Mouse (Mus musculus): ENCODE data around the gene Fam19a2.
A peak's percentile ranks its signal among the peaks of the same experiment; 100 is the strongest.

Gene Fam19a2

DNA sequence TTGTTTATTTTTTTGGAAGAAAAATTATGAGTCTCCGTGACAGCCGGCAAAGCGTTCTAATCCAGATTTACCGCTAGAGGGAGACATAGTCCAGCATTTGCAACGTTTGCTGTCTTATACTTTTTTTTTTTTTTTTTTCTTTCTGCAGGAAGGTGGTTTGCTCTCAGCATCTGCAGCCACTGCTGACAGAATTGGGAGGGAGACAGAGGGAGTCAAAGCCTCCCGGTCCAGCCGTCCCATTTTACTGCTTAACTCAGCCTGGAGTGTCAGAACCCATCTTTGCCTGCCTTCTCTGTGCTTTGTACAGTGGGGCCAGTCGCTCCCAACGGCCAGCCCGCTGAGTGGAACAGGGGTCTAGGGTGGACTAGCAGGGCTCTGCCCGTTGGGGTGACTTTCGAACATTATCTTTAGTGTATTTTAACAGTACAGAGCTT, at the start of gene Fam19a2:
TSS of gene Fam19a2 (plus strand) at position 121 of the 434 bp plus-strand sequence.
- peak in 1 of 2 experiments; percentile 64 for DNase-seq (ENCODE audit: low spot score in 2 of 2)

DNA sequence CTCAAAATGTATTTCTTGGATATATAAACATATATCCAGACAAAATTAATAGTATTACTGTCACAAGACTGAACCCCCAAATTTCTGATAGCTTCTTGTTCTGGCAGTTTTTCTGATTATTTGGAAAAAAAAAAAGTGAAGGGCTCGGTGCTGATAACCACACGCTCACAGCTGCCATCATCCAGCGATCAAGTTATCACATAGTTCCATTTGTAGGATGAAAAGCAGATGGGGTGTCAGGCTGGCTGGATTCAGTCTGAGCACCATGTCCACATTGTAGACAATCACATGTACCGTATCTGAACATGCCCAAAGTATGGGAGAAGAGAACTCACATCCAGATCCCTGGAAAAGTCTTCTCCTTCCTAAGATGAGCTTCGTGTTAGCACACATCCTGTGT, 41.0 kb upstream of the Fam19a2 start:
- no peak for DNase-seq (ENCODE audit: low spot score in 2 of 2)

DNA sequence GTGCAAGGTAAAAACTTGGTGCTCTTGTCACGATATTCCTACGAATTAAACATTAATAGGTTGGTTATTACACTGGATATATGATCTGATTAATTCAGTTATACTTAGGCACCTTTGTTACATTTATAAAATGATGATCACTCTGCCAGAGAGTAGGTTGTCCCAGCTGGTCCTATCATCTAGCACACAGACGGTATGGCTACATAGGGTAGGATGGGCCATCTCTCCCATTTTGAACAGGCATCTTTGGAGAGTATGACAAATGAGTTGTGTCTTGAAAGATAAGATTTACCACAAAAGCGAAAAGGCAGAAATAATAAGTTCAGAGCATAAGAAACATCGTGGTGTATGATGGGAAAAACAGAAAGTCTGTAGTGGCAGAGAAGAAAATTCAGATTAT, 34.4 kb upstream of the Fam19a2 start:
- DNase-seq (ENCODE audit: low spot score in 2 of 2): no peak

- no peak for DNase-seq (ENCODE audit: low spot score in 2 of 2)
Measured at GRCm38 (mm10) chr10:123248063-123248462, 15.7 kb upstream of the Fam19a2 start.

- DNase-seq (ENCODE audit: low spot score in 2 of 2): no peak
Measured at GRCm38 (mm10) chr10:123251904-123252303, 11.9 kb upstream of the Fam19a2 start.

DNA sequence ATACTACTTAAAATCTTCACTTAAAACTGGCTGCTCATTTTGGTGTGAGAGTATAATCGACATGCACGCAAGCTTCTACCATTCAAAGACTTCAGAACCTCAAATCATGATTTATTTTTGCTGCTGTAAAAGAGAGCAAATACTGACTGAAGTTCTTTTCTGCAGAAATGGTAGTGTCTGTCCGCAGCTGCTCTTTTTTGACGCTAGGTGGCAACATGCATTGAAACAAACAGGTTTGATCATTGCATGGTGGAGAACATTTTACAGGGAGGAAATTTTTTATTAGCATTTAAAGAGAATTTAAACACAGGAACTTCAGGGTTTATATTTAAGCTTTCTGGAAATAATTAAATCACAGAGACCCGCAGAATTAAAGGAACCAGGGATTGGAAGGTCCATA, 9.5 kb upstream of the Fam19a2 start:
- DNase-seq (ENCODE audit: low spot score in 2 of 2): no peak

DNA sequence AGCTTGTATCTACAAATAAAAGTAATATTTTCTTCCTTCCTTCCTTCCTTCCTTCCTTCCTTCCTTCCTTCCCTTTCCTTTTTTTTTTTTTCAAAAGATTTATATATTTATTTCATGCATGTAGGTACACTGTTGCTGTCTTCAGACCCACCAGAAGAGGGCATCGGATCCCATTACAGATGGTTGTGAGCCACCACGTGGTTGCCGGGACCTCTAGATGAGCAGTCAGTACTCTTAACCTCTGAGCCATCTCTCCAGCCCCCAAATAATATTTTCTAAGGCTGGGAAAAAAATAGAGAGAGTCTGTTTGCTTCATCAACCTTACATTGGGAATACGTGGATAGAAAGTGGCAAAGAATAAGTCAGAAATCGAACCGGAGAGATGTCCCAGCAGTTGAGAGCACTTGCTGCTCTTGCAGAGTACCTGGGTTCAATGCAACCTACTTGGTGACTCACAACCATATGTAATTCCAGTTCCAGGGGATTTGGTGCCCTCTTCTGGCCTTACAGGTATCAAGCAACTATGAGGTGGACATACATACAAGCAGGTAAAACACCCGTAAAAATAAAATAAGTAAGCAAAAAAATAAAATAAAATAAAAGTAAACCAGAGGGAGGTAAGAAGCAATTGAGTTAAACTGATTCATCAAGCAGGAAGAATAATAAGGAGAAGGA, 8.0 kb upstream of the Fam19a2 start:
- no peak for DNase-seq (ENCODE audit: low spot score in 2 of 2)

GRCm38 (mm10) chr10:123264461-123265191, 830 bp downstream of the Fam19a2 start:
- no peak for DNase-seq (ENCODE audit: low spot score in 2 of 2)

DNA sequence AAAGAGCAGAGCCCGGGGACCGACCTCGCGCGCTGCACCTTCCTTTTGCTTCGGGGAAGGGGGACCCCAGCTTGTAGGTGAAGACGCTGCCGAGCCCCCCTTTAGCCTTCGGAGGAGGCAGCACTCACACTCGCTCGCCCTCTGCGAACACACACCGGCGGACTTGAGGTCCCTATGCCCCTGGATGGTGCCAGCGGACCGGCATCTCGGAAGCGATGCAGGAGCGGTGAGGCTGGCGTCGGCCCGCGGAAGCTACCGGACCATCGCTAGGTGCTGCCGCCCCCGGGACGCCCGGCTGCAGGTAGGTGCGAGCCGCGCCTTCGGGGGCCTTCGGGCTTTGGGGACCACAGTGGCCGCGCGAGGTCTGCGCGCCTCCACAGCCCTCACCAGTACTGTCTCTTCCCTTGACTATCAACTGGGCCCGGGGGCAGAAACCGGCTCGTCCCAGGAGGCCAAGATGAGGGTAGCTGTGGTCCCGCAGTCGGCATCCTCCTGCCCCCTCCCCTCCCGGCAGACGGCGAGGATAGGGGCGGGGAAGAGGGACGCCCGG, 1.5 kb downstream of the Fam19a2 start:
- no peak for DNase-seq (ENCODE audit: low spot score in 2 of 2)

GRCm38 (mm10) chr10:123268568-123268967, 4.8 kb downstream of the Fam19a2 start:
- no peak for DNase-seq (ENCODE audit: low spot score in 2 of 2)

GRCm38 (mm10) chr10:123274554-123274953, 10.8 kb downstream of the Fam19a2 start:
- no peak for DNase-seq (ENCODE audit: low spot score in 2 of 2)

- no peak for DNase-seq (ENCODE audit: low spot score in 2 of 2)
Measured at GRCm38 (mm10) chr10:123307300-123307699, 43.5 kb downstream of the Fam19a2 start.

DNA sequence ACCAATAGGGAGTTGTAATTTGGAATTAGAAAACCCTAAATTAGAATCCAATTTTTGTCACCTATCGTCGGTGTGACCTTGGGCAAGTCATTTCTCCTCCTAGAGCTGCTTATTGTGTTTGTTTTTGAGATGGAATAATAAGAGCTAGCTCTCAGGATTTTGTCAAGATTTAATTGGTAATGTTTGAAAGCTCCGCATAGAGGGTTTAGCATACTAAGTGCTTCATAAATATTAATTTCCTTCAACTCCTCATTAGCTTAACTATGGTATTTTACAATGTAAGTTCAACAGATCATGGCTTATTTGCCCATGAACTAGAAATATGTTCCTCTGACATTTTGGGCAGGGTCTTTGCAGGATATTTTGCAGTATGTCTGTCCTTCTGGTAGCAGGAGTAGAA, 62.5 kb downstream of the Fam19a2 start:
- DNase-seq (ENCODE audit: low spot score in 2 of 2): no peak

GRCm38 (mm10) chr10:123341280-123341679, 77.5 kb downstream of the Fam19a2 start:
- DNase-seq (ENCODE audit: low spot score in 2 of 2): no peak

DNA sequence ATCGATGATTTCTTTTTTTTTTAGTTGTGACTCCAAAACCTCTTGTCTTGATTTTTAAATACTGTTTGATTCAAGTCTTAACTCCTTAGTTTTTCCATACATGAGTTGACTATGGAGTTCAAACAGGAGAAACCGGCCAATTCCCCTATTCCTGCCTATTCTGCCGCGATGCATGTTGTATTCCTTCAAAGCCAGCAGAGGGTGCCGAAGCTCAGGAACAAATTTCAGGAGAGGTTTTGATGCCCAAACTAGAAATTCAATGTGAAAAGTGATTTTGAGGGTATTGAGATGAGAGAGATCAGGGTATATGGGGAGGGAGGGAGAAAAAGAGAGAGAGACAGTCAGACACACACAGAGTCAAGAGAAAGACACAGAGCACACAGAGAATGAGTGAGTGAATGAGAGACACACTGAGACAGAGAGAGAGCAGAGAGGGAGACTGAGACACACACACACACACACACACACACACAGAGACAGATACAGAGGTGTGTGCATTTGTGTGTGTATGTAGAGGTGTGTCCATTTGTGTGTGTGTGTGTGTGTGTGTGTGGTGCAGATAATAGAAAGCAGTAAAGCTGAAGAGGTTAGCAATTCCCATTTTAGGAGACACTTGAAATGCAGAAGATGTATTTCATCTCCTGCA, 78.9 kb downstream of the Fam19a2 start:
- DNase-seq (ENCODE audit: low spot score in 2 of 2): no peak

DNA sequence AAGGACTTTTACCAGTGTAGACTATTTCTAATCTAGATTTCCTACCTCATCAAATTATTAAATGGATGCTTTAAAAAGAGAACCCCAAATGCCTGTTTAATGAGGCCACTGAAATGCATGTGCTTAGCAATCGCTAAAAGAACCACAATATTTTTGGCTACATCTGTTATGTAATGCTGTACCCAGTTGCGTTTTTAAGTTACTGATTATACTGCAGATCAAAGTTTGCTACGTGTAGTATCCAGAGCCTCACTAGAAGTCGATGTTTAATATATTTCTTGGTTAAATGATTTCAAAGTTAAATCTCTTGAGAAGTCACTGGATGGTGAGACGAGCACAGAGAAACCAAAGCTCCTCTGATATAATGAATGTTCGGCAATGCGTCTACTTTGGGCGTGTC, 82.5 kb downstream of the Fam19a2 start:
- DNase-seq (ENCODE audit: low spot score in 2 of 2): no peak

GRCm38 (mm10) chr10:123353667-123354066, 89.9 kb downstream of the Fam19a2 start:
- no peak for DNase-seq (ENCODE audit: low spot score in 2 of 2)

DNA sequence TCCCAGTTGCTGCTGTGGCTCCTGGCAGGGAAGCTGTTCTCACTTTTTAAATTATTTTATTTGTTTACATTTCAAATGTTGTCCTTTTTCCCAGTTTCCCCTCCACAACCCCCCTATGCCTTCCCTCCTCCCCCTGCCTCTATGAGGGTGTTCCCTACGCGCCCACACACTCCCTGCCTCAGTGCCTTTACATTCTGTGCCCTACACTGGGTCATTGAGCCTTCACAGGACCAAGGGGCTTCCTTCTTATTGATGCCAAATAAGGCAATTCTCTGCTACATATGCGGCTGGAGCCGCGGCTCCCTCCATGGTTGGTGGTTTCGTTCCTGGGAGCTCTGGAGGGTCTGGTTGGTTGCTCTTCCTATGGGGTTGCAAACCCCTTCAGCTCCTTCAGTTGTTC, 93.2 kb downstream of the Fam19a2 start:
- no peak for DNase-seq (ENCODE audit: low spot score in 2 of 2)

- no peak for DNase-seq (ENCODE audit: low spot score in 2 of 2)
Measured at GRCm38 (mm10) chr10:123360492-123360891, 96.7 kb downstream of the Fam19a2 start.

DNA sequence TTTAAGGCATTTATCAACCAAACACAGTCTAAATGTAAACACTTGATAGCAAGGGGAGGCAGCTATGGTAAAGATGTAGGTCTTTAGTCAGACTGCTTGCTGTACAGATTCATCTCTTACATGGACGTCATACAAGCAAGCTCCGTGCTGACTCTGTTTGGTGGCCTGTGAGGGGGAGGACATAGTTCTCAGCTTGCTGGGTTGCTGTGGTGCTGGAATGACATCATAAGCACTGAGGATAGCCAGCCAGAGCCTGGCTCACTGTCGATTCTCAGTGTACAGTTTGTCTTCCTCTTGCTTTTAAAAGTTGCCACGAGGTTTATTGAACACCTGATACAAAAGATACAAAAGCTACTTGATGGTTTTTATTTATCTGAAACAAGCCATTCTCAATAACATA, 100.8 kb downstream of the Fam19a2 start:
- no peak for DNase-seq (ENCODE audit: low spot score in 2 of 2)

DNA sequence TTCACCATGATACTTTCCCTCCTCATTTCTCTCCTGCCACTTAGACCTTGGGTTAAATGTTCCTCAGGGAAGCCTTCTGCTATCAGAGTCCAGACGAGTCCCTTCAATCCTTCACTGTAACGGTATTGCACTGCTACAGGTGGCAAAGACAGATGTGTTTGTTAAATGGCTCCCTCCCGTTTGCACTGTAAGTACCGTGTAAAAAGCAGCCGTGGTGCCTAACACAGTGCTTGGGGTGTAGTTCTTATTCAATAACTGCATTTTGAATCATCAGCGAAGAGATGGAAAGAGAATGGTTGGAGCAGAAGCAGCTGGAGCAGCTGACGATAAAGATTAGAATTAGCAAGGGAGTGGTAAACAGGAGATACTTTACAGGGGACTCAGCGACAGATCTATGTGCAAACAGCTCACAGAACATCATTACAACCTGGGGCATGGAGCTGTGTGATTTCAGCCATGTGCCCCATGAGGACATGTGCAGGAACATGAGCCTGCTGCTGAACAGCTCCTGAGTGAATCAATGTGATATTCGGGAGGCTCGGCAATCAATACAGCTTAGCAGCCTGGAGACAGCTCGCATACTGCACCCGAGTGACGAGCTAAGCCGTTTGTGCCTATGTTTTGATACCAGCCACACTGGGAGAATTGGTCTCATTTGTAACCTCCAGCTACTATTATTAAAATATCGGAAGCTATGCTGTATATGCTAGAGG, 103.5 kb downstream of the Fam19a2 start:
- no peak for DNase-seq (ENCODE audit: low spot score in 2 of 2)

- DNase-seq (ENCODE audit: low spot score in 2 of 2): no peak
Measured at GRCm38 (mm10) chr10:123383277-123383676, 119.5 kb downstream of the Fam19a2 start.

All from thymus, postnatal 10 days (tissue).